Mouse (Mus musculus) G1E (cell line): ENCODE data around the gene Zfp697. TPM values are rescaled to one million over a fixed set of nuclear protein-coding genes. Genes with fewer than 3 reads are reported as not detected.

Experiments
- ATAC-seq: 2 replicates; pipeline ENCODE4 v1.8.0; 2016; ENCODE audit warnings: mild to moderate bottlenecking; ENCODE audit not compliant: insufficient number of reproducible peaks, poor library complexity, low FRiP score, severe bottlenecking; ENCODE audit errors: extremely low read depth
- DNase-seq: peaks from one replicate; pipeline ENCODE4 v3.0.0; 2012; ENCODE audit warnings: low spot score
- H3K27me3 ChIP-seq: 2 replicates; pipeline ENCODE4 v1.6.1; 2012; ENCODE audit warnings: mild to moderate bottlenecking, low read length, inconsistent platforms; ENCODE audit not compliant: insufficient read depth
- H3K36me3 ChIP-seq: replicated peaks from 2 replicates; pipeline ENCODE3; 2012; ENCODE audit warnings: mild to moderate bottlenecking, inconsistent platforms
- H3K4me1 ChIP-seq: 2 replicates; pipeline ENCODE4 v1.6.1; 2012; ENCODE audit warnings: low read depth, low read length, inconsistent platforms, mixed read lengths; ENCODE audit not compliant: insufficient read depth
- H3K4me3 ChIP-seq: 2 replicates; pipeline ENCODE4 v1.5.1; 2012; ENCODE audit warnings: low read depth, mild to moderate bottlenecking, inconsistent platforms, low read length, moderate library complexity, mixed read lengths
- H3K9me3 ChIP-seq: replicated peaks from 2 replicates; pipeline ENCODE4 v1.6.1; 2012; ENCODE audit warnings: inconsistent platforms
- CTCF ChIP-seq: IDR thresholded peaks from 2 replicates; pipeline ENCODE4 v1.5.1; 2012; ENCODE audit warnings: low read depth, low read length, inconsistent platforms, mixed read lengths
- GATA1 ChIP-seq: IDR thresholded peaks from 2 replicates; pipeline ENCODE4 v1.6.1; 2012; ENCODE audit warnings: borderline replicate concordance, low read length, inconsistent platforms, mixed read lengths
- GATA2 ChIP-seq: IDR thresholded peaks from 2 replicates; pipeline ENCODE4 v1.6.1; 2012; ENCODE audit warnings: low read depth, low read length, inconsistent platforms, borderline replicate concordance
- POLR2AphosphoS5 ChIP-seq: IDR thresholded peaks from 2 replicates; pipeline ENCODE4 v1.6.1; 2012; ENCODE audit warnings: low read depth, low read length, inconsistent platforms; ENCODE audit not compliant: insufficient replicate concordance
- TAL1 ChIP-seq: conservative IDR thresholded peaks from 2 replicates; pipeline ENCODE4 v1.6.1; 2012; ENCODE audit warnings: low read depth, low read length, inconsistent platforms, mixed read lengths
- polyA plus RNA-seq: library from polyadenylated mRNA; stranded (reverse); fragments of >175 nt; gene quantifications from 2 replicates; pipeline ENCODE4 v1.2.3, GENCODE M21; 2012
- total RNA-seq, 2 experiments: library from RNA; stranded (forward) in 1 of 2; stranded (reverse) in 1 of 2; fragments of 200-1000 nt in 1 of 2; fragments of >200 nt in 1 of 2; fragmentation: Nextera tagmentation in 1 of 2; gene quantifications; 2 replicates each; pipeline ENCODE4 v1.2.3; 2014 to 2017

The Zfp697 gene
- total and polyA plus RNA-seq, 3 experiments, result 0.16 TPM; not detected in 2

GRCm38 (mm10) chr3:98413733-98414132, 31.5 kb downstream of the Zfp697 start:
- Histone ChIP-seq H3K4me1 (no peaks in the 10 kb centered on the region), H3K9me3 (peaks cover 35% of the 10 kb centered on the region), H3K4me3 (no peak overlapping the region), H3K27me3 (no peaks in the 10 kb centered on the region), H3K36me3 (no peaks in the 10 kb centered on the region)
- no peak for ATAC-seq
- no peak for DNase-seq
- TF ChIP-seq GATA1, result no peak
- no peak for TF ChIP-seq POLR2AphosphoS5
- no peak for TF ChIP-seq GATA2
- no peak for TF ChIP-seq CTCF
- no peak for TF ChIP-seq TAL1

GRCm38 (mm10) chr3:98414296-98414695, 32.0 kb downstream of the Zfp697 start:
- ATAC-seq, result no peak
- no peak for DNase-seq
- Histone ChIP-seq H3K4me3 (no peak overlapping the region), H3K4me1 (no peaks in the 10 kb centered on the region), H3K27me3 (no peaks in the 10 kb centered on the region), H3K9me3 (peaks cover 40% of the 10 kb centered on the region), H3K36me3 (no peaks in the 10 kb centered on the region)
- no peak for TF ChIP-seq CTCF
- no peak for TF ChIP-seq GATA2
- TF ChIP-seq POLR2AphosphoS5, result no peak
- no peak for TF ChIP-seq TAL1
- TF ChIP-seq GATA1, result no peak

DNA sequence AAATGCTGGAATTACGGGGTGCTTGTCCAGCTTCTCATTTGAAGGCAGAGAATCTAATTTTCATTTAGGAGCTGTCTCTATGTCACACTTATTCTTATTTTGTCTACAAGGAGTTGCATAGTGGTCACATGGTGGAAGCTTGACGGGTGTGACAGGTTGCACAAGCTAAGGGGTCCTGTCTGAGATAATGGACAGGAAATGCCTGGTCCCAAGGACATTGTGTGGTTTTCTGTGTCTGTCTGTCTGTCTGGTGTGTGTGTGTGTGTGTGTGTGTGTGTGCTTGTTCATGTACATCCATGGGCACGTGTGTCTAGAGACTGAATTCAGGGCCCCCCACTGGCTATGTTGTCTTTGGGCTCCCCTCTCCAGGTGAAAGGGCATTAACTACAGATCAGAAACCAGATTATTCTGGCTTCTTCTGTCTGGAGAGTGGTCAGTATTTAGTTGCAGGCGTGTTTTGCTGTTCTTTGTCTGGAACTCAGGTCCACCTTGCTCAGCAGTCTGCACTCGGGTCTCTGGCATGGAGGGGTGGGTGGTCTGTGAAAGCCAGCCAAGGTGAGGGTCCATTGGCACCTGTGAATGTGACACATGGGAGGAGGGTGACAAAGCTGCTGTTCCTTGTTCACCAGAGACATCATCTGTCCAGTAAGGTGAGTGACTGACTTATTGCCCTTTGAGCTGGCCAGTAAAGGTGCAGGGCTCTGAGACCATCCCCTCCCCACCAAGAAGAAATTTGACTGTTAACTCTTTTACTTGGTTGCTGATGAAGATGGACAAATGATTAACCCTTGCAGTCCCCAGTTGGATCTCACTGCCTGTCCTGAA, 34.4 kb downstream of the Zfp697 start:
- H3K4me3 ChIP-seq, result no peak overlapping the region
- TF ChIP-seq CTCF (no peak), GATA1 (no peak), GATA2 (no peak)
- DNase-seq, result no peak
- no peak for ATAC-seq
- no peaks in the 10 kb centered on the region for H3K27me3 ChIP-seq
- peaks cover 49% of the 10 kb centered on the region for H3K9me3 ChIP-seq
- no peaks in the 10 kb centered on the region for H3K4me1 ChIP-seq
- no peaks in the 10 kb centered on the region for H3K36me3 ChIP-seq

DNA sequence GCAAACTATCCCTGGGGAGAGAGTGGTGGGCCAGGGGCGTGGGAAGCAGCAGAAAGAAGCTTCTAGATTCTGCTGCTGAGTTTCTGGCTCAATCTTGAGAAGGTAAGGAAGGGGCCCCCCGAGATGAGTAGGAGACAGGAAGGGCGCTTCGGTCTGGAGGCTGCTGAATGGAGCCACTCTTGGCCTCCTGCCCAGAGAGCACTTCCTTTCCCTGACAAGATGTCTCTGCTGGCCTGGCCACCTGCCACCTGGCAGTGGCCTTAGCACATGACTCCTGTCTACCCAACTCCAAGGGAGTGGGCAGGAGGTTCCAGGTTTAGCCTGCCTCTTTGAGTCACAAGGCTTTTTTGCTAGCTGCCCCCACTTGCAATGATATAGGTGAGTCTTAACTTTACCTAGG, 35.1 kb downstream of the Zfp697 start:
- H3K9me3 ChIP-seq, result peaks cover 55% of the 10 kb centered on the region
- H3K4me1 ChIP-seq, result no peaks in the 10 kb centered on the region
- H3K27me3 ChIP-seq, result no peaks in the 10 kb centered on the region
- no peak for ATAC-seq
- no peaks in the 10 kb centered on the region for H3K36me3 ChIP-seq
- no peak for TF ChIP-seq GATA2
- TF ChIP-seq POLR2AphosphoS5, result no peak
- H3K4me3 ChIP-seq, result no peak overlapping the region
- no peak for DNase-seq

DNA sequence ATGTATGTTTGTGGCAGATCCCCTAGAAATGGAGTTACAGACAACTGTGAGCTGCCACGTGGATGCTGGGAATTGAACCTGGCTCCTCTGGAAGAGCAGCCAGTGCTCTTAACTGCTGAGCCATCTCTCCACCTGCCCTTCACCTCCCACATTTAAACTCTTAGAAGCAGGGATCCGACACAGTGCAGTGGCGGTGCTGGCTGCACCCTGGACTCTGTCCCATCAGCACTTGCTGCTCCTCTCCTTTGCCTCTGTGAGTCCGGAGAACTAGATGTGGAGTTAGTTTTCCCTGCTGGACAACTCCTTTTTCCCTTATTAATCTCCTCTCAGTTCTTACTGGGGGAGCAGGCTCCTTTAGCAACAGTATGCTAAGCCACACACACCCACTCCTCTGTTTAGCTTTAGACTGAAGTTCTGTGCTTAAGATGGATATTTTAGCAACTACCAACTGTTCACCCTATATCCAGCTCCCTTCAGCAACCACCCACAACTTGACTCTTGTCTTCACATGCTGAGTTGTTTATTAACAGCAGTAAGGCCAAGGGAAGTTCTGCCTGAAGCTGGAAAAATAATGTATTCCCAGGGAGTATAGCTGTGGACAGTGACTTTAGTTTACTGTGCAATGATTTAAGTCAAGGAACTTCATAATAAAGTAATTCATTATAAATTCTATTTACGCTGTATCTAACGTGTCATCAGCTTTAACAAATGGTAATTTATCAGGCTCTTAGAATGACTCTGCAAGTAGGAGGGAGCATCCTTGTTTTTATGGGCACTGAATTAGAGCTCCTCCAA, 36.9 kb downstream of the Zfp697 start:
- TF ChIP-seq TAL1 (no peak), POLR2AphosphoS5 (no peak), GATA1 (no peak), GATA2 (no peak), CTCF (no peak)
- ATAC-seq (no peak), DNase-seq (no peak)
- H3K36me3 ChIP-seq, result no peaks in the 10 kb centered on the region
- H3K4me3 ChIP-seq, result no peak overlapping the region
- no peaks in the 10 kb centered on the region for H3K27me3 ChIP-seq
- peaks cover 57% of the 10 kb centered on the region for H3K9me3 ChIP-seq
- H3K4me1 ChIP-seq, result no peaks in the 10 kb centered on the region

GRCm38 (mm10) chr3:98419786-98420070, 37.5 kb downstream of the Zfp697 start:
- no peak for DNase-seq
- no peak for ATAC-seq

More at GRCm38 (mm10) chr3:98419786-98420070, 37.5 kb downstream of the Zfp697 start:
- TF ChIP-seq TAL1 (no peak), GATA1 (no peak), CTCF (no peak), GATA2 (no peak), POLR2AphosphoS5 (no peak)
- H3K4me1 ChIP-seq, result no peaks in the 10 kb centered on the region
- no peaks in the 10 kb centered on the region for H3K27me3 ChIP-seq
- H3K4me3 ChIP-seq, result no peak overlapping the region
- peaks cover 52% of the 10 kb centered on the region for H3K9me3 ChIP-seq
- no peaks in the 10 kb centered on the region for H3K36me3 ChIP-seq
